Mouse (Mus musculus): Measurements from ENCODE around the gene Angptl7.

Angptl7 gene

DNA sequence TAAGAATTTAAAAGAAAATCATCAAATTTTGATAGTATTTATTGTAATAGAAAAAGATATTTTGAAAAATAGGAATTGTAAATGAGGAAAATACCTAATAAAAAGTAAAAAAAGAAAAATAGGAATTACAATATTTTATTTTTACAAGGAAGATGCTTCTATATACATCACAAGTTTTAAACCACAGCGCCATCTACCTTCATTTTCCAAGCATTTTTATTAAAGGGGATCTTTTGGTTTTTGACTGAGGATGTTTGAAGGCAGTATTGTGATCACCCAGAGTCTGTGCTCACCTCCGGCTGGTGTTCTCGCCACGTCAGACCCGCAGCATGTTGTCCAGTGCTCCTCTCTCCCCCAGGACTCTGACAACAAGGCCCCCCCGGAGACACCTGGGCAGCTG lies 5.1 kb downstream of the Angptl7 start:
- DNase-seq: no peak

DNA sequence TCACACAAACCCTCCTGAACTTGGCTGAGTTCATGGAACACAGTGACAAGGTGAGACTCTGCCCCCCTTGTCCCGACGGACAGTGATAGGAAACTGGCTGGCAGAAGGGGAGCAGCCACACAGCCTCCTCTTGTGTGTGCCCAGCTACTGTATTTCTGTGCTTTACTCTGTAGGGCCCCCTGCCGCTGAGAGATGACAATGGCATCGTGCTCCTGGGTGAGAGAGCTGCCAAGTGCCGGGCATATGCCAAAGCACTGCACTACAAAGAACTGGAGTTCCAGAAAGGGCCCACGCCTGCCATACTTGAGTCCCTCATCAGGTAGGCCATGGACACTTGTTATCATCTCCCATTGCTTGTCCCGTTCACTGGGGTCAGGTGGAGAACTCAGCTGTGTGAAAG lies 8.8 kb downstream of the Angptl7 start:
- DNase-seq: no peak

DNA sequence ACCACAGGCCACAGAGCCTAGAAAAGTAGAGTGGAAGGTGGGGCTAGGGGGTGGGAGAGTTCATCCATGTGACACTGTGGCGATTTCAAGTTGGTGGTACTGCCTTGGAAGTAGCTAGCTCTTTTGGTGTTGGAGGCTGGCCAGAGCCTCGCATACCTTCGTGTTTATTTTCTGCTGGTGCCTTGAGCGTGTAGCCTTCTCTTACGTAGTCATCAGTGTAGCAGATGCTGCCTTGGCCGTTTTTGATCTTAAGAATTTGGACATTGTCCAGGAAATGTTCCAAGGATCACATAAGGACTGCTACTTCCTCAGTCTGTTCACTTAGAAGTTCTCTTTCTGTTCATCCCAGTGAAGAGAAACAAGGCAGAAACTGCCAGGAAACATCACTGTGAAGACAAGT lies 9.8 kb downstream of the Angptl7 start:
- peak in 1 of 2 experiments; percentile 41 for DNase-seq

DNA sequence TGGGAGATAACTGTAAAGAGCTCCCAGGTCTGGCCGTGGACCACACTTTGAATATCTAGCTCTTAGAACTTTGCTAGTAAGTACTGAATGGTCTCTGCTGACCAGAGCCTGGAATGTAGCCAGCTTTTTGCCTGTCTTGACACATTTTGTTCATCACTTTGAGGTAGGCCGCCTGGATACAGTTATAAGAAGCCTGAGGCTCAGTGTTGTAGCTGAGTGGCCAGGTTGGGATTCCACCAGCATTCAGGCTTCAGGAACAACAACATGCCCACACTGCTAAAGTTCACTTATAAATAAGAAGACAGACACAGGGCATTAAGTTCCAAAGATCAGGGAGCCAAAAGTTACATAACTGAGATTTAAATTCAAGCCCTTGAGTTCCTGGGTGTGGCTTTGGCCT lies 12.4 kb downstream of the Angptl7 start:
- no peak for DNase-seq

DNA sequence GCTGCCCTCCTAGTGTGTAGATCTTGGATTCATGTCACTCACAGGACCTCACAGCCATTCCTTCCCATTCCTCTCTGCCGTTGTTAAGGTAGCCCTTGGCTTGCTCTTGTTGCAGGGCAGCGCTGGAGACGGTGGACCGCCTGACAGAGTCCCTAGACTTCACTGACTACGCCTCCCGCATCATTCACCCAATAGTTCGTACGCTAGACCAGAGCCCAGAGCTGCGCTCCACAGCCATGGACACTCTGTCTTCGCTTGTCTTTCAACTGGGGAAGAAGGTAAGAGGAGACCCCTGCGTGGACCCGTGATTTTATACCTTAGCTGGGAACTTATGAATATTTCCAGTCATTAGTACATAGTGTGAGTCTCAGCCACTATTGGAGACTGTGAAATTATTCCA lies 15.7 kb downstream of the Angptl7 start:
- DNase-seq: no peak

DNA sequence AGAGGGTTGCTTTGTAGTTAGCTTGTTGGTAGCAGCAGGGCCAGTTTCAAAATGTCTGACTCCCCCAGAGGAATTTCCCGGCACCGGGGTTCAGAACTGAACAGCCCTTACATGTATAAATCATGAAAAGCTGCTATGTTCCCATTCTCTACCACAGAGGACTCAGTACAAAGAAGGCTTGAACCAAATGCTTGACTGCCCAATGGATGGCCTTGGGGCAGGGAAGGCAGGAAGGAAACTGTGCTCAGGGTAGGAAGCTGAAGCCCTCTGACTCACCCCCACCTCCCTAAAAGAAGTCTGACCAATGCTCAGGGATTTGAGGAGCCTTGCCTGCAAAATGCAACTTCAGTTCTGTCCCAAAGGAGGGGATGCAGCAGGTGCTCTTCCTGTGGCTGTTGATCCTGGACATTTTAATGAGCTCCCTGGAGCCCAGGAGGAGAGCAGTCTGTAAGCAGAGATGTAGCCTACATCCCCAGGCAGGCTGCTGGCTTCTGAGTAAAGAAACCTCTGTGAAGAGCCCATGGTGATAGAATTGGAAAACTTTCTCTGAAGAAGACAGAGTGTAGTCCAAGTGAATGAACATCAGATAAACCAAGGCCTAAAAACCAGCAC lies 18.6 kb downstream of the Angptl7 start:
- DNase-seq: no peak

DNA sequence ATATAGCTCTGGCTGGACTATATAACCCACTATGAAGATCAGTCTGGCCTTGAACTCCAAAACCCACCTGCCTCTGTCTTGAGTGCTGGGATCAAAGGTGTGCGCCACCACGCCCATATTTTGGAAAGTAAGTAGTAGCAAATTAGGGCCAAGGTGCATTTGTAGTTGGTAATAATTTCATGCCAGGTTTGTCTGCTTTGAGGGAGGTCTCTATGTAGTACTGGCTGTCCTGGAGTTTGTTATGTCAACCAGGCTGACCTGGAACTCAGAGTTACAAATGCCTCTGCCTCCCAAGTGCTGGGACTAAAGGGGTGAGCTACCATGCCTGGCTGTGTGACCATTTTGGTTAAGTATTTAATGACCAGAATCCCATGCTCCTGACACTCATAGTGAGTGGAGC lies 20.0 kb downstream of the Angptl7 start:
- no peak for DNase-seq

DNA sequence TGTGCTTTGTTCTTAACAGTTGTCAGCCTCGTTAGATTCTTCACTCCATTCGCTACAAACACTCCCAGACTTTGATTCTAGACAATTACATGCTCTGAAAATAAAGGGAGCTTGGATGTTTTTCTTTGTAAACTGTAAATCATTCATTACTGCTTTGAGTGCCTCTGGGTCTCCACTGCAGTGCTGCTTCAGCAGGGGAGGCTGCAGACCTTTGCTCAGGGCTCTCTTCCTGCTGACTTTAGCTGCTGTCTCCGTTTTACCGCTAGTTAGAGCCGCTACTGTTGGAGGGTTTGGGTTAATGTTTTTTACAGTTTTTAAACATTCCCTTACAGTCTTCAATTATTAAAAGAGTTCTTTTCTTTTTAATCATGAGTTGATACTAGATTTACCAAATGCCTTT lies 26.8 kb downstream of the Angptl7 start:
- DNase-seq: no peak

DNA sequence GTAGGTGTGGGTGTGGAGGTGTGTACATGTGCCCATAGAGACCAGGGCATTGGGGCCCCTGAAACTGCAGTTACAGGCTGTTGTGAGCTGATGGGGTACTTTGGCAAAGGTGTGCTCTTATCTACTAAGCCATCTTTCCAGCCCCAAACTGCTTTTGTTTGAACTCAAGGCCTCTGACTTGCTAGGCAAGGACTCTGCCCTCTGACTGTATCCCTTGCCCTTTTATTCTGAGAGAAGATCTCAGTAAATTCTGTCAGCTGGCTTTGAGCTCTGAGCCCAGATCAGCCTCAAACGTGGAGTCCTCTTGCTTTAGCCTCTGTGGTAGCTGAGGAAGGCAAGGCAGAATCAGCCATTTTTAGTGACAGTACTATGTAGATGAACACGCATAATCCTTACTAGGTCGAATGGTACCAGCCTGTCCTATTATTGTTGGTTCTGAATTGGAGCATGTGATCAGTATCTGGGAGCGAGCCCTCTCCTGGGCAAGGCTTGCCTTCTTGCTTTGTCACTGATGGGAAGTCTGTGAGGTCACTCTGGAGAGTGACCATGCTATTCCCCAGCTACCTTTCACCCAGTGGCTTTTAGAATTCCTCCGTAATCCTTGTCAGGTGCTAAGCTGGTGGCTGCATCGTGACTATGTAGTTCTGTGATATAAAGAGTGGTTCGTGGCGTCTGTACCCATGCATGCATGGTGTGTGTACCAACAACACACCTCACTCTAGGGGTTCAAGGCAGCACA lies 27.7 kb downstream of the Angptl7 start:
- no peak for DNase-seq

DNA sequence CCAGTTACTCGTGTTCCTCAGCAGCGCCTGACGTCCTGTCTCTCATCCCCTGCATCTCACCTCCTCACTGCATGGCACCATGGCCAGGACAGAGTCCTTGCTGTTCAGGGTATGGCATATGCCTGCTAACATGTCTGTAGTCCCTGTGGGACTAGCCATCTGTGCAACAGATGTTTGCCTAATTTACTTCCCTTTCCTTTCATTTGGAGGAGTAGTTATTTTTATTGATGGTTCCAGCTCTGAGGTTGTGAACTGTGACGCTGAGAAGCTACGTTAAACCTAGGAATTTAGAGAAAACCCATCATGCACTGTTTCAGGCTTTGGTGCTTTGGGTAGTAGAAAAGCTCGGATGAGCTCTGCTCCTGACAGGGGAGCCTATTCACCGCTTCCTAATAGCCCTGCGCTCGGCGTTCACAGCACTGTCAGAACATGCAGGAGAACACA lies 28.9 kb downstream of the Angptl7 start:
- DNase-seq: no peak

DNA sequence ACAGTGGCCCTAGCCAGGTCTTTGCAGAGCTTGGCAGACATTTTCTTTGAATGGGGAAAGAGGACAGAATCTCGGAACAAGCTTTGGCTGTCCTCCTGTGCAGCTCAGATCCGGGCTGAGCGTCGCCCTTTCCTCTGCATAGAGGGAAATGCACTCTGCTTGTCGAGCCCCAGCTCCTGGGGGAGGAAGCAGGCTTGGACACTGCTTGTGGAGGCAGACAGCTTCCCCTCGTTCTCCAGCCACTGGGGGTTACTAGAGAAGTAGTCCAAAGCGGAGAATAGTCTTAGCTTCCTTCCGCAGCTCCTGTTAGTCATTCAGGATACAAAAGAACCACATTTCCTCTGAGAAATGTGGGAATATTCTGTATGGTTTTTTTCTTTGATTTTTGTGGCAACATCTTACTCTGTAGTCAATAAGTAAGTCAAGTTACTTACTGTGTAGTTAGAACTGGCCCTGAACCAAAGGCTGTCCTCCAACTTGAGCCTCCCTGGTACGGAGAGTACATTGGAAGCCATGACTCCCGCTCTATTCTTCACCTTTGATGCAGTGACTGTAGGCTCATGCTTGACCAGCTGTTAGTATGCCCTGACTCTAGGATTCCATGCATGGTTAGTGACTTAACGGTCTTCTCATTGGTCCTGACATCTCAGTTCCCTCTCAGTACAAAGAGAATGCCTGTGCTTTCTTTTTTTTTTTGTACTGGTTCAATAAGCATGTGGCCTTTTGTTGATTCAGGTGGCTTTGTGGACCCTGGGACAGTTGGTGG lies 30.6 kb downstream of the Angptl7 start:
- no peak for DNase-seq

DNA sequence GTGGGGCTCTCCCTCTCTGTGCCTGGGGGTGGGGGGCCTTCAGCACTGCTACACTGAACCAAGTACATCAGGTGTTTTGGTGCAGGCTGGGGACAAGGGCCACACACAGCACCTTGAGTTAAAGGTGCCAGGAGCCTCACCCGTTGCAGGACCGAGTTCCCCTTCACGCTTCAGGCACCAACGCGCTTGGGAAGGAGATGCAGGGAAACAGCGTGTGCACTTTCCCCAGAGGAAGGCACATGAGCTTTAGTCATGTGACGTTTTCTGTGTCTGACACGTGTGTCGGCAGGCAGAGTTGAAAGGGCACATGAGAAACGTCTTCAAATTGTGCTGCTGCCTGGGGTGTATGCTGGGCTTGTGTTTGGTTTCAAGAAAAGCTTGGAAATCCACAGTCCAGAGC lies 31.9 kb downstream of the Angptl7 start:
- no peak for DNase-seq

DNA sequence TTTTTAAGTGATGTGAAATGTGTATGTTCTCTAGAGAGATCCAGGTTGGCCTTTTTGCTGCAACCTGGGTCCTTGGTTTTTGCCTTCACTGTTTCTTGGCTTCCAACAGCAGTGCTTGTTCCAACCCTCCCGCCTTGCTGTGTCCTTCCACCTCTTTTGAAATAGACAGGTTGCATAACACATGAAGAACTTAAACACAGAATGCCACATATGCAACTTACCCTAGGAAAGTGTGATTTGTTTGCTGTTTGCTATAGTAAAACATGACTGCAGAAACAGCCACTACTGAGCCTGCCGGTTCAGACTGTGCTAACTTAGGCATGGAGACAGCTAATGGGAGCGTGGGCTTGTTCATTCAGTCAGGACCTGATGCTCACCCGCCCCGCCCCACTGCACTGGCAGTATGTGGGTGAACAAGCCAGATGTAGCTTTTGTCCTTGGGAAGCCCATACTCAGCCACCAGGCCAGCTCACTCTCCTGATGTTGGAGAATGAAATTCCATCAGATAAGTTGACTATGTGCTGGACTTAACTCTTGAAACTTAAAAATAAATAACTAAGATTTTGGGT lies 33.7 kb downstream of the Angptl7 start:
- DNase-seq: no peak

DNA sequence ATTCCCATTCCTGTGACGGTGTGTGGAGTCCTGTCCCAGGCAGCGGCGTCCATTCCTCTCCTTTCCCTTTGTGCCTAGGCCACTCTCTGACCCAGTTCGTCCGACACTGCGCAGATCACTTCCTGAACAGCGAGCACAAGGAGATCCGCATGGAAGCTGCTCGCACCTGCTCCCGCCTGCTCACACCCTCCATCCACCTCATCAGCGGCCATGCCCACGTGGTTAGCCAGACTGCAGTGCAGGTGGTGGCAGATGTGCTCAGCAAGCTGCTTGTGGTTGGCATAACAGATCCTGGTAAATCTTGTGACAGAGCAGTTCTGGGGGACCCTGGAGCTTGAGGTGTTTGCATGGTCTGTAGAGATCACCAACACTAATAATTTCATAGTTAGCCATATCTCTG lies 35.4 kb downstream of the Angptl7 start:
- DNase-seq: no peak

DNA sequence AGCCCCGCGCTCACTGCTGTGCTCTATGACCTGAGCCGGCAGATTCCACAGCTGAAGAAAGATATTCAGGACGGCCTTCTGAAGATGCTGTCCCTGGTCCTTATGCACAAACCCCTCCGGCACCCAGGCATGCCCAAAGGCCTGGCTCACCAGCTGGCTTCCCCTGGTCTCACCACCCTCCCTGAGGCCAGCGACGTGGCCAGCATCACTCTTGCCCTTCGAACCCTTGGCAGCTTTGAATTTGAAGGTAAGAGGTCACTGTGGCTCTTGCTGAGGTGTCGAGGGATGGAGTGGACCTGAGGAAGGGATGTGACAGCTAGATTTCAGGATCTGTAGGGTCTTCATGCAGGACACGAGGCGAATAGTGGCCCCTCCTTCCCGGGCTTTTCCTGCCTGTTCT lies 36.0 kb downstream of the Angptl7 start:
- no peak for DNase-seq

DNA sequence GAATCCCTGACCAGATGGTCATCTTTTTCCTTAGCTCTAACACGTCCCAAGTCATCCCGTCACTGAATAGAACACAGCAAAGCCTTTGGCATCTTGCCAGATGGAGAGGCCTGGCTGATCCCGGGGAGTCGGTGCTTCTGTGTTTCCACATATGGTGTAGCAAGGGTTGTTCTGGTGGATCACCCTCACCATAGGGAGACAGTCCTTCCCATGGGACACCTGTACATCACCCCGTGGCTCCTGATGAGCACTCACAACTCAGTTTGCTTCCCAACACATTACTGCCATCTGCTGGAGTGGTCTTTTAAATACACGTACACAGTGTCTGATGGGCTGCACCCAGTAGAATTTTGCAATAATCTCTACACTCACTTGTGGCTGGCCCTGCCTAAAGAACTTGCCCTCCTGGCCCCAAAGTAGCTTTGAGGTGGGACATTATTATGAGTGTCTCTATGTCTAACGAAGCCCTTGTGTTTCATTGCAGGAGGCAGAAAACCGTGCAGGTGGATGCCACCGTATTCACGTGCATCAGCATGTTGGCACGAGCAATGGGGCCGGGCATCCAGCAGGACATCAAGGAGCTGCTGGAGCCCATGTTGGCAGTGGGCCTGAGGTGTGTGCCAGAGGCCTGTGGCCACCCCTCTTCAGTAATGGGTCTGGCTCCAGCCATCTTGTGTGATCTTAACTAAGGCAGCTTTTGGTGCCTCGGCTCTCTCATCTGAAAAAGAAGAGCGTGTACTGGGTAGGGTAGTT lies 36.9 kb downstream of the Angptl7 start:
- DNase-seq: peak in 1 of 2 experiments; percentile 14

DNA sequence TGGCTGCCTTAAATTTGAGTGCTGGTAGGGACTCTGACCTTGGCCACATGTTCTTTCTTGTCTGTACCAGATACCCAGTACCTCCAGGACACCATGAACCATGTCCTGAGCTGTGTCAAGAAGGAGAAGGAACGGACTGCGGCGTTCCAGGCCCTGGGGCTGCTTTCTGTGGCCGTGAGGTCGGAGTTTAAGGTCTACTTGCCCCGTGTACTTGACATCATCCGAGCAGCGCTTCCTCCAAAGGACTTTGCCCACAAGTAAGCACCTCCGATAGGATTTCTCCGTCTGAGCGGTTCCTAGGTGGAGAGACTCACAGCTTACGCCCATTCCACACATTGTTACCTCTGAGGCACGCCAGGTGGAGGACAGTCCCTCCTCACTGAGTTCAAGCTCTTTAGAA lies 37.5 kb downstream of the Angptl7 start:
- DNase-seq: no peak

DNA sequence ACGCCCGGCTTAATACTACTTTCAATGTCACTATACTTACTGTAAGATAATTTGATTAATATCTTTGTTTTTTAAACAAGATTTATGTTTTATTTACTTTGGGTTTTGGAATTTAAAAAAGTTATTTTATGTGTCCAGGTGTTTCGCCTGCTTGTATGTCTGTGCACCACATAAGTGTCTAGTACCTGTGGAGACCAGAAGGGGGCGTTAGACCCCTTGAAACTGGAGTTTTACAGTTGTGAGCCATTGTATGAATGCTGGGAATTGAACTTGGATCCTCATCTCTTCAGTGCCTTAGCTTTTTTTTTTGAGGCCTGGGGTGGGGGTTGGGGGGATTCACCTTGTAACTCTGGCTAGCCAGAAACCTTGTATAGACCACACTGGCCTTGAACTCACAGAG lies 38.5 kb downstream of the Angptl7 start:
- no peak for DNase-seq

DNA sequence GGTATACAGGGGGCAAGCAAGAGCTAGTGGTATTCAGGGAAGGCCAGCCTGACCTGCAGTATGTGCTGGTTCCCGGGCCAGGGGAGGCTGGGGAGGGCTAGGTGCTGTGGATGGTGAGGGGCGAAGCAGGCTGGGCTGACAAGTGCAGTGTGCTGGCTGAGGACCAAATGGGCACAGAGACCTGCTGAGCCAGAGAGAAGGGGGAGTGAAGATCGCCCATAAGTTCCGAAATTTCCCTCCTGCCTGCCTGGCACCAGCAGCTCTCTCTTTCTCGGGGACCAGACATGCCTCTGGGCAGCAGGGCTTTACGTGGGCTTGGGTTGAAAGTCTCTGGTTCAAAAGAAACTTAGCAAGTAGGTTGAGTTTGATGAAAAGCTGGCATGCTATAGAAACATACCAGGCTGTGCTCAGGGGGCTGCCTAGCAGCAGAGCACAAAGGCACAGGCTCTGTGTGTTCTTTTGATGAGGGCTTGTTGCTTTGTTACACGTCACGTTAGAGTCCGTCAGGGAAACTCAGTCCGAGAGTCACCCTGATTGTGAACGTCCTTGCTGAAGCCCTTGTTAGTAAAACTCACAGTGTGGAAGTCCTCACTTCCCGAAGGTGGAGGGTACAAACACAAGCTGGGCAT lies 39.5 kb downstream of the Angptl7 start:
- DNase-seq: no peak

DNA sequence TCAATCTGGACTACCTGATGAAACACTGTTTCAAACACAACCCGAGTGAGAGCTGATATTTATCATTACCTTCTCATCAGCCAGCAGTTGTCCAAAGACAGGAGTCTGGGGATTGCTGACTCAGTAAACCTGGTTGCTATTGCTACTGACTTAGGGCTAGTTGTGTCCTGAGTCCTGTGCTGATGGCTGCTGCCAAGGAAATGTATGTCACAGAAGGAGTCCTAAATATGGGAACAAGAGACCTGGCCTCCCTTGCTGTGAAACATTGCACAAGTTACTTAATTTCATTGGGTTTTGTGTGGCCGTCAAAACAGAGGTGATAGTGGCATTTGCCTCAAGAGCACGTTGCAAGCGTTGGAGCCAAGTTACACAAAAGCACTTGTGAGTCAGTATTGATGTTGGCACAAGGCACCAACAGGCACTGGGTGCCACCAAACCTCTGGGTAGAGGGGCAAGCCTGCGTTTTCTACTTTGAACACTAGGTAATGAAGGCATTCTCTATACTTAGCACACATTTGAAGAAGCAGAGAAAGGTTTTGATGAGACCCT lies 44.7 kb downstream of the Angptl7 start:
- peak; percentile 19 to 24 for DNase-seq

DNA sequence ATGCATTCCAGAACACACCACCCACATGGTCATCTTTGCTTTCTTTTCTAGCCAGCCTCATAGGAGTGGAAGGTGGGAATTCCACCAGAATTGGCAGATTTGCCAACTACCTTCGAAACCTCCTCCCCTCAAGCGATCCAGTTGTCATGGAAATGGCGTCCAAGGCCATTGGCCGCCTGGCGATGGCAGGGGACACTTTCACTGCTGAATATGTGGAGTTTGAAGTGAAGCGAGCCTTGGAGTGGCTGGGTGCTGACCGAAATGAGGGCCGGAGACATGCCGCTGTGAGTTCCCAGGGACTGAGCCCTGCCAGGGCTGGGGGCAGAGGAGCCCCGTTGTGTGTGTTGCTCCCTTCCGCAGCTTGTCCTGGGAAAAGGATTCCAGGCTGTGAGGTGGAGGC lies 46.6 kb downstream of the Angptl7 start:
- no peak for DNase-seq

DNA sequence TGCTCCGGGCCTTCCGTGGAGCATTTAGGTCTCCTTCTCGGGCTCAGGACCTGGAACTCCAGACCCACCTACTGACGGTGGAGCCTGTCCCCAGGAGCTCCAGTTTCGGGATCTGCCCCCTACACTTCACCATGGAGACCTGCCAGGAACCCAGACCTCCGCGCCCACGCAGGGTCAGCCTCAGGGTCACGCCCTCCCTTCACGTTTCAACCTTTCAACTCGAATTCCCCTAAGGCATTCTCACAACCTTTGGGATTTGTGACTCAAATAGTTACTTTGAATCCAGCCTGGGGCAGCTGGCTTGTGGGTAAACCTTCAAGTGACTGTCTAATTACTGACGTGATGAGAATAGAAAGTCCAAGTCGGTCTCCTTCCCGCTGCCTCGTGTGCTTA lies 51.4 kb downstream of the Angptl7 start:
- DNase-seq: peak; percentile 22 to 32
